Mouse (Mus musculus): Measurements from ENCODE around the gene Clic1. TPM values are rescaled to one million over a fixed set of nuclear protein-coding genes. Genes with fewer than 3 reads are reported as not detected.
A peak's percentile ranks its signal among the peaks of the same experiment; 100 is the strongest.

The Clic1 gene
- polyA plus RNA-seq, 1 experiment from 2014 or later: 312 TPM

DNA sequence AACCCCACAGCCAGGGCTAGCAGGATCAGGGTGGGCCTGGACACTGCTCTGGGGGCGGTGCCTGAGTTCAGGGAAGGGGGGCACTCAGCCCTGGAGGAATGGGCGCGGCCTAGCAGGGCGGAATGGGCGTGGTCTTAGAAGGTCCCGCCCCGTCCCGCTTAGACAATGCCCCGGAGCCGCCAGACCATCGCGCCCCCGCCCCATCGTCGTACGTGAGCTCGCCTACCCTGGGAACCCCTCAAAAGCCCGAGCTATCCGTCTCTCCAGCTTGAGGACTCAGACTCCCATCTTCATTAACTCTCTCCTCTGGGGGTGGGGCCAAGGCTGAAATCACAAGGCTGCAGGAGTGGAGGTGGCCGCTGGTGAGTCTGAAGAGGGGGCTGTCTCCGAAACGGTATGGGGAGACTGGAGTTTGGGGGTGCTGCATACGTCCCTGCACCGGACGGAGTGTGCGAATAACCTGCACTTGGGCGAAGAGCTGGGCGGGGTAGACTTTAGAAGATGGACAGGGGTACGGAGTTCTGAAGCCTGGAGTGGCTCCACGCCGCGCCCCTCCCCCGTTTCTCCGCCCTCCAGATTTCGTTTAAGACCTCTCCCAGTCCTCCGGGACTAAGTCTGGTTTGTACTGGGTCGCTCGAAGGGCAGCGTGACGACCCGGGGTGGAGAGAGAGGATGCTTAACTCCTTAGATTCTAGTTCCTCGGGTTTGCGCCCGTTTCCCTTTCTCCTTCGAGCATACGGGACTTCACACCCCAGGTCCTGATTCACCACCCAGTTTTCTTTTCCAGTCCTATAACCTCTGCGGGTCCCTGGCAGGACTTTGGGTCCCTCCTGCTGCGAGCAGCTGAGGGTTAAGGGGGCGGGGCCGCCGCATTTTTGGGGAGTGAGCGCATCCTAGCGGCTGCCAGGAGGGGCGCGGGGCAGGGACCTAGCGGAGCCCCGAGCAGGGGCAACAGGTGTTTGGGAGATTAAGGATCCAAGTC, 9.4 kb downstream of the Clic1 start, which contains the start of gene Ddah2:
TSS of gene Ddah2 (plus strand) at position 125 of the 982 bp plus-strand sequence.
- peak; percentile 74 for ATAC-seq
- H3K27ac ChIP-seq (ENCODE audit: low read depth, low read length): peak within 1 kb of the TSS; percentile 76
- no peaks in the 10 kb centered on the region for H3K27me3 ChIP-seq (replicated peaks; ENCODE audit: control insufficient read depth, insufficient read depth, low read length)
- peak within 1 kb of the TSS; percentile 59 for H3K4me3 ChIP-seq (ENCODE audit: low read depth, low read length)
- H3K4me1 ChIP-seq (replicated peaks; ENCODE audit: control insufficient read depth, insufficient read depth, low read length): peaks cover 5% of the 10 kb centered on the region; the same call in 1 of the 2 replicates
- H3K4me2 ChIP-seq (replicated peaks; ENCODE audit: low read depth): peak within 1 kb of the TSS; percentile 76
- peaks cover 53% of the 10 kb centered on the region for H3K36me3 ChIP-seq (ENCODE audit: control insufficient read depth, insufficient read depth)
- TF ChIP-seq CTCF (IDR thresholded peaks at IDR 0.05; ENCODE audit: low read depth): peak; percentile 81
- peak within 1 kb of the TSS; percentile 55 for H3K9ac ChIP-seq (ENCODE audit: low read depth, low read length)
- under 1% methylated on average over 56 of the region's 57 CpGs for WGBS
- H3K9me3 ChIP-seq (ENCODE audit: control insufficient read depth): no peaks in the 10 kb centered on the region

GRCm38 (mm10) chr17:35060071-35060470, 10.3 kb downstream of the Clic1 start:
- TF ChIP-seq CTCF (IDR thresholded peaks at IDR 0.05; ENCODE audit: low read depth): no peak
- Histone ChIP-seq H3K9ac (ENCODE audit: low read depth, low read length) (peak overlapping the region; percentile 55), H3K4me2 (replicated peaks; ENCODE audit: low read depth) (peak overlapping the region; percentile 76), H3K9me3 (ENCODE audit: control insufficient read depth) (no peaks in the 10 kb centered on the region), H3K4me1 (replicated peaks; ENCODE audit: control insufficient read depth, insufficient read depth, low read length) (peaks cover 6% of the 10 kb centered on the region; the same call in 1 of the 2 replicates), H3K27me3 (replicated peaks; ENCODE audit: control insufficient read depth, insufficient read depth, low read length) (no peaks in the 10 kb centered on the region), H3K36me3 (ENCODE audit: control insufficient read depth, insufficient read depth) (peaks cover 44% of the 10 kb centered on the region), H3K27ac (ENCODE audit: low read depth, low read length) (no peak overlapping the region), H3K4me3 (ENCODE audit: low read depth, low read length) (peak overlapping the region; percentile 59)
- WGBS: 28% methylated on average over 14 of the region's 14 CpGs
- no peak for ATAC-seq

GRCm38 (mm10) chr17:35060737-35061297, 11.1 kb downstream of the Clic1 start:
- ATAC-seq: no peak
- H3K4me3 ChIP-seq (ENCODE audit: low read depth, low read length): no peak overlapping the region
- 62% methylated on average over 22 of the region's 22 CpGs for WGBS
- H3K27me3 ChIP-seq (replicated peaks; ENCODE audit: control insufficient read depth, insufficient read depth, low read length): no peaks in the 10 kb centered on the region; the same call in 1 of the 2 replicates
- peaks cover 9% of the 10 kb centered on the region; the same call in 1 of the 2 replicates for H3K4me1 ChIP-seq (replicated peaks; ENCODE audit: control insufficient read depth, insufficient read depth, low read length)
- H3K27ac ChIP-seq (ENCODE audit: low read depth, low read length): no peak overlapping the region
- no peak overlapping the region for H3K9ac ChIP-seq (ENCODE audit: low read depth, low read length)
- no peaks in the 10 kb centered on the region for H3K9me3 ChIP-seq (ENCODE audit: control insufficient read depth)
- H3K36me3 ChIP-seq (ENCODE audit: control insufficient read depth, insufficient read depth): peaks cover 38% of the 10 kb centered on the region
- H3K4me2 ChIP-seq (replicated peaks; ENCODE audit: low read depth): peak overlapping the region; percentile 76; the same call in 1 of the 2 replicates
- TF ChIP-seq CTCF (IDR thresholded peaks at IDR 0.05; ENCODE audit: low read depth): no peak

- Histone ChIP-seq H3K27me3 (replicated peaks; ENCODE audit: control insufficient read depth, insufficient read depth, low read length) (no peaks in the 10 kb centered on the region; the same call in 1 of the 2 replicates), H3K4me2 (replicated peaks; ENCODE audit: low read depth) (no peak overlapping the region), H3K9me3 (ENCODE audit: control insufficient read depth) (no peaks in the 10 kb centered on the region), H3K4me1 (replicated peaks; ENCODE audit: control insufficient read depth, insufficient read depth, low read length) (peaks cover 9% of the 10 kb centered on the region; the same call in 1 of the 2 replicates), H3K4me3 (ENCODE audit: low read depth, low read length) (no peak overlapping the region), H3K27ac (ENCODE audit: low read depth, low read length) (no peak overlapping the region), H3K9ac (ENCODE audit: low read depth, low read length) (no peak overlapping the region), H3K36me3 (ENCODE audit: control insufficient read depth, insufficient read depth) (peaks cover 33% of the 10 kb centered on the region)
- WGBS: 71% methylated on average over 8 of the region's 8 CpGs
- no peak for TF ChIP-seq CTCF (IDR thresholded peaks at IDR 0.05; ENCODE audit: low read depth)
- no peak for ATAC-seq
Observed at GRCm38 (mm10) chr17:35061299-35061698, 11.5 kb downstream of the Clic1 start.

DNA sequence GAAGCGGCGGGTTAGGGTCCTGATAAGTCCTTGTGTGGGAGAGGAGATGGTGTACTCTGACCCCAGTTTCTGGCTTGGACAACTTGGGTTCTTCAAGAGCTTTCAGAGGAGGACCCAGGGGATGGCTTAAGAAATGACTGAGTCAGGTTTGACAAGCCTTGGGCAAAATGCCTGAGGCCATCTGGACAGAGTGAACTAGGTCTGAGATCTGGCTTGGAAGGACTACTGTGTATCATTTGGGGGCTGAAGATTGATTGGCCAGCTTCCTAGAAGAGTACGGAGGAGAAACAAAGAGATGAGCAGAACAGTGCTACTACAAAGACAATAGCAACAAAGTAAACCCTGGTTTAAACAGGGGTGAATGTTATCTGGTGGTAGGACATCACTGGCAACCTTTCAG, 13.7 kb downstream of the Clic1 start:
- no peak overlapping the region for H3K27ac ChIP-seq (ENCODE audit: low read depth, low read length)

More for the DNA sequence above, 13.7 kb downstream of the Clic1 start:
- Histone ChIP-seq H3K4me2 (replicated peaks; ENCODE audit: low read depth) (no peak overlapping the region), H3K4me1 (replicated peaks; ENCODE audit: control insufficient read depth, insufficient read depth, low read length) (peaks cover 9% of the 10 kb centered on the region; the same call in 1 of the 2 replicates), H3K9me3 (ENCODE audit: control insufficient read depth) (no peaks in the 10 kb centered on the region), H3K4me3 (ENCODE audit: low read depth, low read length) (no peak overlapping the region), H3K27me3 (replicated peaks; ENCODE audit: control insufficient read depth, insufficient read depth, low read length) (peaks cover 7% of the 10 kb centered on the region; the same call in 1 of the 2 replicates), H3K36me3 (ENCODE audit: control insufficient read depth, insufficient read depth) (peaks cover 14% of the 10 kb centered on the region), H3K9ac (ENCODE audit: low read depth, low read length) (no peak overlapping the region)
- 86% methylated on average over 3 of the region's 3 CpGs for WGBS
- TF ChIP-seq CTCF (IDR thresholded peaks at IDR 0.05; ENCODE audit: low read depth): no peak
- no peak for ATAC-seq
